Mouse (Mus musculus) heart, adult 2 months (tissue): Measurements from ENCODE around the gene Dhh.

Experiments used
- CTCF ChIP-seq: fragments of 200-600 bp; IDR thresholded peaks from 2 replicates; pipeline ENCODE4 v1.8.1; 2022; ENCODE audit warnings: antibody characterized with exemption, mild to moderate bottlenecking, moderate library complexity
- EP300 ChIP-seq: fragments of 200-500 bp; IDR thresholded peaks from 2 replicates; pipeline ENCODE4 v1.6.1; 2011; ENCODE audit warnings: low read depth, low read length, control low read depth; ENCODE audit not compliant: insufficient read depth
- POLR2A ChIP-seq: fragments of 200-500 bp; IDR thresholded peaks from 2 replicates; pipeline ENCODE4 v1.6.1; 2011; ENCODE audit warnings: mild to moderate bottlenecking, low read depth, low read length, control low read depth; ENCODE audit not compliant: insufficient read depth

- TF ChIP-seq CTCF (peak; percentile 52), POLR2A (peak; percentile 58), EP300 (no peak)
Observed at GRCm38 (mm10) chr15:98880978-98881655, 17.2 kb downstream of the Dhh start.
